Mouse (Mus musculus) heart, postnatal 0 days (tissue): ENCODE measurements at regions not wholly inside any gene's neighbourhood (a gene's known extent, or its start where the extent isn't known, plus 50 kb on each side); places are given as distances from the start of the nearest gene placed in this dataset.

Source experiments
- ATAC-seq: fragments of 200-750 bp; cut with Nextera tagmentation; 2 replicates; pipeline ENCODE4 v1.8.0; 2017; ENCODE audit warnings: low read depth, moderate number of reproducible peaks, moderate library complexity; ENCODE audit not compliant: insufficient read depth
- DNase-seq: peaks from one replicate; pipeline ENCODE4 v3.0.0-alpha.2; 2016; ENCODE audit warnings: low spot score
- H3K27ac ChIP-seq: fragments of 300-500 bp; sonication (generic); 2 replicates; pipeline ENCODE4 v1.5.1; 2014; ENCODE audit warnings: low read depth, mild to moderate bottlenecking
- H3K27me3 ChIP-seq: fragments of 300-500 bp; sonication (generic); 2 replicates; pipeline ENCODE4 v1.6.1; 2014; ENCODE audit warnings: low read length, mixed read lengths; ENCODE audit not compliant: control insufficient read depth, insufficient read depth
- H3K36me3 ChIP-seq: fragments of 300-500 bp; sonication (generic); replicated peaks from 2 replicates; pipeline ENCODE4 v1.6.1; 2014; ENCODE audit warnings: low read length, mixed read lengths; ENCODE audit not compliant: control insufficient read depth, insufficient read depth
- H3K4me1 ChIP-seq: fragments of 300-500 bp; sonication (generic); 2 replicates; pipeline ENCODE4 v1.6.1; 2014; ENCODE audit warnings: antibody characterized with exemption; ENCODE audit not compliant: control insufficient read depth, insufficient read depth
- H3K4me2 ChIP-seq: fragments of 300-500 bp; sonication (generic); 2 replicates; pipeline ENCODE4 v1.6.1; 2014; ENCODE audit warnings: low read depth, mild to moderate bottlenecking, low read length, moderate library complexity
- H3K4me3 ChIP-seq: fragments of 300-500 bp; sonication (generic); 2 replicates; pipeline ENCODE4 v1.5.1; 2014; ENCODE audit warnings: low read depth, low read length
- H3K9ac ChIP-seq: fragments of 300-500 bp; sonication (generic); replicated peaks from 2 replicates; pipeline ENCODE4 v1.6.1; 2014; ENCODE audit warnings: low read depth, low read length, mixed read lengths
- H3K9me3 ChIP-seq: fragments of 300-500 bp; sonication (generic); replicated peaks from 2 replicates; pipeline ENCODE4 v1.6.1; 2016; ENCODE audit warnings: low read length; ENCODE audit not compliant: control insufficient read depth
- CTCF ChIP-seq: IDR thresholded peaks from 2 replicates; pipeline ENCODE4 v1.5.1; 2016; ENCODE audit warnings: antibody characterized with exemption, control low read depth, low read depth
- EP300 ChIP-seq: IDR thresholded peaks from 2 replicates; pipeline ENCODE4 v1.6.1; 2016; ENCODE audit warnings: antibody characterized with exemption, low read depth
- WGBS: fragments of 180-500 bp; shearing (Covaris S2); extraction: QIAGEN DNeasy Blood & Tissue Kit; methylation state at CpG from one replicate; pipeline ENCODE4 v1.1.7; 2014; 5-methylcytosine and 5-hydroxymethylcytosine counted together

DNA sequence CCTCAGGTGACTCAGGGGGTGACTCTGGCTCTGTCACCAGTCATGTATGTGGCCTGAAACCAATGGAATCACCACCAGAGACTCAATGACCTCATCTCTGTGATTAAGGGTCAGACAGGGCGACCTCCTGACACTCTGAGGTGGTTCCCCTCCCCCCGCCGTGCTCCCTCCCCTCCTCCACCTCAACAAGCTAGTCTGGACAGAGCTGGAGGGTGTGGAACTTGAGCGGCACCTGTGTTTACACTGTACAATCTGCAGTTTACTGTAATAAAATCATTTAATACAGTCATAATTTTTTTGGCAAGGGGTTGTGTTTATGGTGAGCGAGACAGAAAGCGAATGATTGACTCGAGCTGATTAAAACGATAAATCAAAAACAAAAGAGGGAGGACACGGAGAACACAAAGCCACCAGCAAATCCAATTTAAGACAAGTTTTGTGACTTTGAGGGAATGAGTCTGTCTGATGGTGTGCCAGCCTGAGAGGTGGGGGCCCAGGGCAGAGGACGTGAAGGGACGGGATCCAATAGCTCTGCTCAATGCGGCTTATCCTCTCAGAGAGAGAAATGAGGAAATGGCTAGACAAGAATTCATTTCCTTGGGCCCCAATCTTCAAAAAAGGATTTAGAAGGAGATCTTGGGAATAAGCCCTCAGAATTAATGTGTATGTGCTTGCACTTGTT is 122.4 kb upstream of the Zfp703 start:
- ATAC-seq (no peak), DNase-seq (no peak)
- Histone ChIP-seq H3K9me3 (no peaks in the 10 kb centered on the region), H3K4me3 (no peak overlapping the region), H3K27me3 (no peaks in the 10 kb centered on the region), H3K36me3 (no peaks in the 10 kb centered on the region), H3K27ac (no peak overlapping the region), H3K9ac (no peak overlapping the region), H3K4me2 (no peak overlapping the region), H3K4me1 (no peaks in the 10 kb centered on the region)
- TF ChIP-seq EP300 = no peak
- no peak for TF ChIP-seq CTCF
- 79% methylated on average over 12 of the region's 12 CpGs for WGBS

DNA sequence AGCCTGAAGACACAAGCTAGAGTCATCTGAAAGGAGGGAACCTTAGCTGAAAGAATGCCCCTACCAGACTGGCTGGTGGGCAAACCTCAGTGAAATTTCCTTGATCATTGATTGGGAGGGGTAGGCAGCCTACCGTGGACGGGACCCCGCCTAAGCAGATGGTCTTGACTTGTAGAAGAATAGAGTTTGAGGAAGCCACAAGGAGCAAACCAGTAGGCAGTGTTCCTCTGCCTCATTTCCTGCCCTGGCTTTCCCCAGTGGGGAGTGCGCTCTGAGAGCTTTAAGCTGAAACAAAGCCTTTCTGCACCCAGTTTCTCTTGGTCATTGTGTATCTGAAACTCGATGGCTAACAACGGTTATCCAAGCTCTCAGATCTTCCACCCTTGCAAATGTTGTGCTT is 121.9 kb upstream of the Zfp703 start:
- H3K4me3 ChIP-seq = no peak overlapping the region
- no peak overlapping the region for H3K27ac ChIP-seq
- TF ChIP-seq CTCF (no peak), EP300 (no peak)
- H3K36me3 ChIP-seq = no peaks in the 10 kb centered on the region
- no peak overlapping the region for H3K9ac ChIP-seq
- WGBS = 63% methylated on average over 6 of the region's 6 CpGs
- no peaks in the 10 kb centered on the region for H3K4me1 ChIP-seq
- H3K4me2 ChIP-seq = no peak overlapping the region
- no peaks in the 10 kb centered on the region for H3K9me3 ChIP-seq
- ATAC-seq (no peak), DNase-seq (no peak)
- H3K27me3 ChIP-seq = no peaks in the 10 kb centered on the region

DNA sequence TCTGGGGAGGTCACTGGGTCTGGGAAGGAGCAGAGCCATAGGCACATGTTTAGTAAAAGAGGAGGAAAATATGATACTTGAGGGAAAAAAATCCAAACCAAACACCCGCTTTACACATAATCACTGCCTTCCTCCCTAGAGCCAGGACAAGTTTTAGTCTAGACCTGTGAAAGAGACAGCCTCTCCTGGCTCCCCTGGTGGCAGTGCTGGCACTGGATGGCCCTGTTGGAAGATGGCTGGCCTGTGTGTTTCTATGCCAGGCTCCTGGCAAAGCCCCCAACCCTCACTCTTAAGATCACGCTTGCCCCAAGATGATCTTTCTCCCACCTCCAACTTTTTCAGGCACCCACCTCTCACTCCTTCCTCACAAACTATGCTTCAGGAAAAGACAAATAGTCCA is 112.6 kb upstream of the Zfp703 start:
- H3K4me2 ChIP-seq = no peak overlapping the region
- no peak overlapping the region for H3K9ac ChIP-seq
- H3K4me1 ChIP-seq = no peaks in the 10 kb centered on the region
- H3K27ac ChIP-seq = no peak overlapping the region
- WGBS = 68% methylated on average over 2 of the region's 2 CpGs
- no peaks in the 10 kb centered on the region for H3K9me3 ChIP-seq
- ATAC-seq = no peak
- H3K4me3 ChIP-seq = no peak overlapping the region
- H3K27me3 ChIP-seq = no peaks in the 10 kb centered on the region
- no peak for DNase-seq
- no peaks in the 10 kb centered on the region for H3K36me3 ChIP-seq
- TF ChIP-seq EP300 (no peak), CTCF (no peak)

DNA sequence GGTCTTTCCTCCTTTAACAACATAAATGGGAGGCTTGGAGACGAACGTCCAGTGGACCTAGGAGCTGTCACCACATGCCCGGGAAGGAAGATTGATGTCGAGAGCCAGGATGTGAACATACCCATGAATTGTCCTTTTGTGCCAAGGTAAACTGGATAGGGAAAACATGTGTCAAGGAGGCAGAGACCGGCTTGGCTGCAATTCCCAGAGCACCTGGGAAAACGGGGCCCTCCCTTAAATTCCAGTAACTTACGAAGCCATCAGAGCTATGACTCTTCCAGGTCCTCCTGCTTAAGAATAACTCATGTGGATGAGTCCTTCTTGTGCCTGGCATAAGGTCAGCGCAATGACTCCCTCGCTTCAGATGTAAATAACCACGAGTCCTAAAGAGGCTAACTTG is 112.2 kb upstream of the Zfp703 start:
- no peak for ATAC-seq
- H3K4me1 ChIP-seq = no peaks in the 10 kb centered on the region
- no peak overlapping the region for H3K27ac ChIP-seq
- WGBS = 53% methylated on average over 10 of the region's 10 CpGs
- TF ChIP-seq CTCF (no peak), EP300 (no peak)
- no peaks in the 10 kb centered on the region for H3K36me3 ChIP-seq
- H3K4me3 ChIP-seq = no peak overlapping the region
- H3K9ac ChIP-seq = no peak overlapping the region
- H3K4me2 ChIP-seq = no peak overlapping the region
- H3K9me3 ChIP-seq = 0 out of 2 replicates have a peak, but pooled peaks cover under 1% of the 10 kb centered on the region
- no peak for DNase-seq
- H3K27me3 ChIP-seq = no peaks in the 10 kb centered on the region

DNA sequence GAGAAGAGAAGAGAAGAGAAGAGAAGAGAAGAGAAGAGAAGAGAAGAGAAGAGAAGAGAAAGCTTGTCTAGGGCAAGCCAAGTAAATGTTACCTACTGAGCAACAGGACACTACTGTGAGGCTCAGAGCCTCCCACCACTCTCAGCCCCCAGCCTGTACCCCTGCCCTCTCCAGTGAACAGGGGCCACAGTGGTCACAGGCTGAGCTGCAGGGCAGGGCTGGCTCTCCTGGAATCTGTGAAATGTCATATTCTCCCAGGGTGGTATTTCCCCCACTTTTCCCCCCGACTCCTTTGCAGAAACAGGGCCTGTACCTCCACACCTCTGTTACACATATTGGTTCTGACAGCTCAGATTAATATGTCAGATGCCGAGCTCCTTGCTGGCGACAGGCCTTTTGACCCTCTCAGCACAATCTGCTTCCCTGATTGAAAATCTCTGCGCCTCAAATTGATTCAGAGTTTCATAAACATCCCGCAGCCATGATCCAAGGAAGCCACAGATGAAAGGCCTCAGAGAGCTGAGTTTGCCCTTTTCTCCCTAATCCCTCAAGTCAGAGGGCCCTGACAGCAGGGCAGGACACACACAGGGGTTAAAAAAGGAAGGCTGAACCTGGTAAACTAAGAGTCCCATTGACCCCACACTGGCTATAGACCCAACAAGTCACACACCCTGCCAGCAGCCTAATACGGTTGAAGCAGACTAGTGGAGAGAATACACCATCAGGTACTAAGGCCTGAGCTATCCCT is 108.8 kb upstream of the Zfp703 start:
- TF ChIP-seq CTCF (no peak), EP300 (no peak)
- H3K4me2 ChIP-seq = no peak overlapping the region
- 41% methylated on average over 6 of the region's 6 CpGs for WGBS
- H3K9ac ChIP-seq = no peak overlapping the region
- H3K9me3 ChIP-seq = peaks cover 12% of the 10 kb centered on the region
- no peak for ATAC-seq
- no peak overlapping the region for H3K27ac ChIP-seq
- no peak for DNase-seq
- no peaks in the 10 kb centered on the region for H3K4me1 ChIP-seq
- H3K4me3 ChIP-seq = no peak overlapping the region
- no peaks in the 10 kb centered on the region for H3K27me3 ChIP-seq
- H3K36me3 ChIP-seq = no peaks in the 10 kb centered on the region

DNA sequence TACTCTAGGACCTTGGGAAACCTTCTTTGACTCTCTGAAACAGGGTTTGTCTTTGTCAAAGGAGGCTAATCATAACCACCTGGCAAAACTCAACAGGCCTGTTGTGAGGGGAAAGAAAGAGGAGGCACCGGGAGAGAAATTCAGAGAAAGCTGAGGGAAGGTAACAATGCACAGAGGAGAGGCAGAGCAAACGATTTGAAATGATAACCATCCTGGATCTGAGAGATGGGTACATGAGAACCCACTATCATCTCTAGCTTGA is 108.3 kb upstream of the Zfp703 start:
- no peaks in the 10 kb centered on the region for H3K36me3 ChIP-seq
- DNase-seq = no peak
- H3K9ac ChIP-seq = no peak overlapping the region
- TF ChIP-seq CTCF (no peak), EP300 (no peak)
- H3K27me3 ChIP-seq = no peaks in the 10 kb centered on the region
- no peak for ATAC-seq
- H3K4me3 ChIP-seq = no peak overlapping the region
- no peak overlapping the region for H3K4me2 ChIP-seq
- WGBS = 67% methylated on average over 2 of the region's 2 CpGs
- H3K9me3 ChIP-seq = peaks cover 12% of the 10 kb centered on the region
- no peaks in the 10 kb centered on the region for H3K4me1 ChIP-seq
- H3K27ac ChIP-seq = no peak overlapping the region
